Mouse (Mus musculus) kidney, adult 2 months (tissue): ENCODE results near the gene Ralgapa2.

Experiments
- CTCF ChIP-seq: fragments of 200-500 bp; conservative IDR thresholded peaks from 2 replicates; pipeline ENCODE4 v1.5.1; 2011; ENCODE audit warnings: low read depth, mild to moderate bottlenecking, control low read depth, low read length, moderate library complexity, mixed read lengths; ENCODE audit not compliant: insufficient read depth, insufficient read length
- POLR2A ChIP-seq: fragments of 200-500 bp; IDR thresholded peaks from one replicate; pipeline ENCODE4 v1.6.1; 2011; ENCODE audit warnings: low read depth, low read length, control low read depth

- no peak for TF ChIP-seq CTCF
- TF ChIP-seq POLR2A, result no peak
Observed at GRCm38 (mm10) chr2:146245401-146245800, 266.7 kb downstream of the Ralgapa2 start.
